Mouse (Mus musculus) lung, embryonic 14.5 days (tissue): ENCODE data around the gene Cyp4a12a. TPM values are rescaled to one million over a fixed set of nuclear protein-coding genes. Genes with fewer than 3 reads are reported as not detected.
"Not testable (repeated sequence)": the region's sequence is repeated elsewhere in the genome, so short reads cannot be mapped to it uniquely, and the experiment has no call there.

Source experiments
- ATAC-seq: fragments of 200-750 bp; cut with Nextera tagmentation; 2 replicates; pipeline ENCODE4 v1.8.0; 2017; ENCODE audit warnings: mild to moderate bottlenecking, moderate TSS enrichment, moderate library complexity; ENCODE audit not compliant: insufficient read depth
- DNase-seq: peaks from one replicate; pipeline ENCODE4 v3.0.0-alpha.2; 2015
- H3K27ac ChIP-seq: fragments of 300-500 bp; sonication (generic); 2 replicates; pipeline ENCODE4 v1.5.1; 2014; ENCODE audit warnings: low read depth, mild to moderate bottlenecking, moderate library complexity
- H3K27me3 ChIP-seq: fragments of 300-500 bp; sonication (generic); 2 replicates; pipeline ENCODE4 v1.6.1; 2014; ENCODE audit warnings: low read length, control low read depth; ENCODE audit not compliant: insufficient read depth
- H3K36me3 ChIP-seq: fragments of 300-500 bp; sonication (generic); 2 replicates; pipeline ENCODE4 v1.6.1; 2014; ENCODE audit warnings: control low read depth; ENCODE audit not compliant: insufficient read depth
- H3K4me1 ChIP-seq: fragments of 300-500 bp; sonication (generic); 2 replicates; pipeline ENCODE4 v1.6.1; 2014; ENCODE audit warnings: antibody characterized with exemption, control low read depth; ENCODE audit not compliant: insufficient read depth
- H3K4me2 ChIP-seq: fragments of 300-500 bp; sonication (generic); 2 replicates; pipeline ENCODE4 v1.6.1; 2014; ENCODE audit warnings: mild to moderate bottlenecking
- H3K4me3 ChIP-seq: fragments of 300-500 bp; sonication (generic); 2 replicates; pipeline ENCODE4 v1.5.1; 2014; ENCODE audit warnings: low read depth, low read length
- H3K9ac ChIP-seq: fragments of 300-500 bp; sonication (generic); 2 replicates; pipeline ENCODE4 v1.6.1; 2014
- H3K9me3 ChIP-seq: fragments of 300-500 bp; sonication (generic); 2 replicates; pipeline ENCODE4 v1.6.1; 2016; ENCODE audit warnings: low read depth, low read length, control low read depth
- CTCF ChIP-seq: IDR thresholded peaks from 2 replicates; pipeline ENCODE4 v1.5.1; 2016; ENCODE audit warnings: antibody characterized with exemption, low read depth
- WGBS: fragments of 180-500 bp; shearing (Covaris S2); extraction: QIAGEN DNeasy Blood & Tissue Kit; methylation state at CpG from one replicate; pipeline ENCODE4 v1.1.7; 2014; 5-methylcytosine and 5-hydroxymethylcytosine counted together
- polyA plus RNA-seq: library from polyadenylated mRNA; unstranded; fragments of >200 nt; fragmentation: Nextera tagmentation; extraction: Ambion mirVana; gene quantifications from 2 replicates; pipeline ENCODE4 v1.2.1, GENCODE M21; 2014

The Cyp4a12a gene
- not detected in 2 replicates for polyA plus RNA-seq

DNA sequence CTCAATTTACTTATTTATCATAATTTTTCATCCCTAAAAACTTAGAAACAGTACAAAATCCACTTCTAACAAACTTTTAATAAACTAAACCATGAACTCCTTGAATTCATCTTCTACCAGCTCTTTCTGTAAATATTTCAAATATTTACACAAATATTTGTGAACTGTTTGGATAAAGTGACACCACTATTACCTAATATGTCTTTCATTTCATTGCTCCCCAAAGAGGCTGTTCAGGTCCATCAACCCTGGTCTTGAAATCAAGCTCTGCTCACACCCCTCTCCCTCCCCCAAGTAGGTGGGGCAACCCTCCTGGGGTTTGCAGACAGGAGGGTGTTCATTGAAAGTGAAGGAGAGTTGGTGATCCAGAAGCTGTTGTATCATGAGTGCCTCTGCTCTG lies at the start of gene Cyp4a12a:
Gene Cyp4a12a, plus strand, starts transcription at position 301 of the 400 bp plus-strand sequence.
- H3K4me2 ChIP-seq, H3K27me3 ChIP-seq, ATAC-seq, DNase-seq, H3K36me3 ChIP-seq, H3K4me1 ChIP-seq, H3K27ac ChIP-seq, H3K9me3 ChIP-seq, H3K4me3 ChIP-seq, H3K9ac ChIP-seq: not testable (repeated sequence)

DNA sequence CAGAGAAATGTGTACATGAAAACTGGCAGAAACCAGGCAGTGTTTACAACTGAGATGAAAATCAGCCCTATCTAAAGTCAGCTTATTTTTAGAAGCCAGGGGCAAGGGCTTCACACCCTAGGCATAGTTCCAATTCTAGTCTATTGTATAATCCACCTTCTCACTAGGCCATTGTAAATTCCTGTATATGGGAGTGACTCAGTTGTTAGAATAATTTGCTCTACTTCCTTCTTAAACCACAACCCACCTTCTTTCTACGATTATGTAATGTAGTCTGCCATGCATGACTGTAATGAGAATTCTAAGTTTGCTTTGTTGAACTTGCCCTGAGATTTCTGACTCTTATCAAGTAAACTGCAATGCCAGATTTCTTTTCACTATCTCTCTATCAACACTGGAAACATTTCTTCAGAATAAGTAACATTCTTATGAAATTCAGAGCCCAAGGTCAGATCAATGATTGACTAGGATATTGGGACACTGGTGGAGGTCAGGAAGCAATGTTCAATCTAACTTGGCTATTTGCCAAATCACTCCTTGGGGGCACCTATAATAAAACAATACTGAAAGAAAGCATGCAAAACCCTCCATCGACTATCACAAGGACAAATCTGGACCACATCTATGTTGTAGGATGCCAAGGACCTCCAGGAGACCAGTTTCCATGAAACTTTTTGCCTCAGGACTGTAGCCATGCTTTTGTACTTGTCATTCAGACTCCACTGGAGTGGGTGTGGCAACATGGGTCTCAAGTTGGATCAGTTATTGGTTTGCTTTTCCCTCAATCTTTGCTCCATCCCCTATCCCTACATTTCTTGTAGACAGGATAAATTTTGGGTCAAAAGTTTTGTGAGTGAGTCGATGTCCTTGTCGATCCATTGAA lies 33.9 kb upstream of the Cyp4a12a start:
- not testable (repeated sequence) for H3K9me3 ChIP-seq, H3K27me3 ChIP-seq, H3K36me3 ChIP-seq, DNase-seq, H3K4me2 ChIP-seq, H3K4me1 ChIP-seq, H3K27ac ChIP-seq, H3K9ac ChIP-seq, H3K4me3 ChIP-seq, ATAC-seq
- WGBS: 81% methylated on average over 3 of the region's 4 CpGs

DNA sequence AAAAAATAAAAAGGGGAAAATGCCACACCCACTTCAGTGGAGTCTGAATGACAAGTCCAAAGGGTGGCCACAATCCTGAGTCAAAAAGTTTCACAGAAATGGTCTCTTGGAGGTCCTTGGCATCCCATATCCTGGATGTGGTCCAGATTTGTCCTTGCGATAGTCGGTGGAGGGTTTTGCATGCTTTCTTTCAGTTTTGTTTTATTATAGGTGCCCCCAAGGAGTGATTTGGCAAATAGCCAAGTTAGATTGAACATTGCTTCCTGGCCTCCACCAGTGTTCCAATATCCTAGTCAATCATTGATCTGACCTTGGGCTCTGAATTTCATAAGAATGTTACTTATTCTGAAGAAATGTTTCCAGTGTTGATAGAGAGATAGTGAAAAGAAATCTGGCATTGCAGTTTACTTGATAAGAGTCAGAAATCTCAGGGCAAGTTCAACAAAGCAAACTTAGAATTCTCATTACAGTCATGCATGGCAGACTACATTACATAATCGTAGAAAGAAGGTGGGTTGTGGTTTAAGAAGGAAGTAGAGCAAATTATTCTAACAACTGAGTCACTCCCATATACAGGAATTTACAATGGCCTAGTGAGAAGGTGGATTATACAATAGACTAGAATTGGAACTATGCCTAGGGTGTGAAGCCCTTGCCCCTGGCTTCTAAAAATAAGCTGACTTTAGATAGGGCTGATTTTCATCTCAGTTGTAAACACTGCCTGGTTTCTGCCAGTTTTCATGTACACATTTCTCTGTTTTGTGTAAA lies 20.4 kb upstream of the Cyp4a12a start:
- H3K9ac ChIP-seq, H3K9me3 ChIP-seq, H3K4me3 ChIP-seq, H3K27ac ChIP-seq, H3K36me3 ChIP-seq, H3K4me2 ChIP-seq, DNase-seq, H3K4me1 ChIP-seq, ATAC-seq, H3K27me3 ChIP-seq: not testable (repeated sequence)
- 86% methylated on average over 2 of the region's 3 CpGs for WGBS

DNA sequence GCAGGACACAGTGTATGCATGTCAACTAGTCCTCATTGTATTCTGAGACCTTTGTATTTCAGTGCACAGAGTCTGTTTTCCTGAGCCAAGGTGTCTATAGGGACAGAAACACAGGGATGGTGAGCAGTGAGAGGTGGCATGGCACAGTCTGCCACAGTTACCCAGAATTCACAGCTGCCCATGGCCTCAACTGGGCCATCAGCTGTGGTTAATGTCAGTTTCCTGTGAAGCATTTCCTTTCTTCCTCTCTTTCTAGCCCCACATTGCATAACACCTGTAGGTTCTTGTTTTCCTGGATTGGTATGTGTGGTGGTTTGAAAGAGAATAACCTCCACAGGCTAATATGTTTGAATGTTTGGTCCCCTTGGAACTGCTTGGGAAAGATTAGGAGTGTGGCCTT lies 18.5 kb upstream of the Cyp4a12a start:
- no peak overlapping the region for H3K4me3 ChIP-seq
- no peak overlapping the region for H3K27ac ChIP-seq
- no peaks in the 10 kb centered on the region for H3K4me1 ChIP-seq
- H3K27me3 ChIP-seq: no peaks in the 10 kb centered on the region
- no peak for TF ChIP-seq CTCF
- no peaks in the 10 kb centered on the region for H3K36me3 ChIP-seq
- DNase-seq (no peak), ATAC-seq (no peak)
- H3K4me2 ChIP-seq: peak overlapping the region; percentile 60
- no peaks in the 10 kb centered on the region for H3K9me3 ChIP-seq
- 0 out of 2 replicates have a peak overlapping the region, but pooled peaks have one; percentile 8 for H3K9ac ChIP-seq

DNA sequence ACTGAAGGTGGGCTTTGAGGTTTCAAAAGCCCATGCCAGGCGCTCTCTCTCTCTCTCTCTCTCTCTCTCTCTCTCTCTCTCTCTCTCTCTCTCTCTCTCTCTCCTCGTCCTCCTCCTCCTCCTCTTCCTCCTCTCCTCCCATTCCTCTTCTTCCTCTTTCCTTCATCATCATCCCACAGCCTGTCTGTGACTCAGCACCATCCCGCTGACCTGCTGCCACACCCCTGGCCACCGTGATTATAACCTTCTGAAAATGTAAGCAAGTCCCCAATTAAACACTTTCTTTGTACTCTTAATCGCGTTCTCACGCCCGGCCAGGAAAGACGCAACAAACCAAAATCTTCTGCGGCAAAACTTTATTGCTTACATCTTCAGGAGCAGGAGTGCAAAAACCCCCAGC lies 18.1 kb upstream of the Cyp4a12a start:
- not testable (repeated sequence) for DNase-seq, H3K4me1 ChIP-seq, H3K36me3 ChIP-seq, H3K27ac ChIP-seq, ATAC-seq, H3K27me3 ChIP-seq, H3K9me3 ChIP-seq
- Histone ChIP-seq H3K4me3 (peak overlapping the region; percentile 23; the same call in 1 of the 2 replicates), H3K9ac (peak overlapping the region; percentile 8; the same call in 1 of the 2 replicates), H3K4me2 (peak overlapping the region; percentile 60)
- WGBS: 13% methylated on average over 10 of the region's 10 CpGs

GRCm38 (mm10) chr4:115281231-115281767 lies 17.5 kb upstream of the Cyp4a12a start:
- H3K27me3 ChIP-seq, H3K9ac ChIP-seq, H3K9me3 ChIP-seq, H3K27ac ChIP-seq, H3K4me1 ChIP-seq, H3K36me3 ChIP-seq: not testable (repeated sequence)
- peak; percentile 63; the same call in 1 of the 2 replicates for ATAC-seq
- WGBS: 15% methylated on average over 20 of the region's 23 CpGs
- H3K4me2 ChIP-seq: peak overlapping the region; percentile 60
- peak overlapping the region; percentile 23; the same call in 1 of the 2 replicates for H3K4me3 ChIP-seq
- DNase-seq: peak; percentile 30

GRCm38 (mm10) chr4:115325722-115326121 lies 26.9 kb downstream of the Cyp4a12a start:
- not testable (repeated sequence) for H3K27ac ChIP-seq, H3K9ac ChIP-seq, H3K4me3 ChIP-seq, H3K4me1 ChIP-seq, H3K4me2 ChIP-seq, H3K27me3 ChIP-seq, DNase-seq, H3K36me3 ChIP-seq, ATAC-seq, H3K9me3 ChIP-seq

- ATAC-seq, DNase-seq, H3K36me3 ChIP-seq, H3K4me3 ChIP-seq, H3K27me3 ChIP-seq, H3K9ac ChIP-seq, H3K27ac ChIP-seq, H3K9me3 ChIP-seq, H3K4me2 ChIP-seq, H3K4me1 ChIP-seq: not testable (repeated sequence)
- WGBS: 79% methylated on average over 3 of the region's 3 CpGs
Observed at GRCm38 (mm10) chr4:115365624-115366023, 66.8 kb downstream of the Cyp4a12a start.
